Mouse (Mus musculus) liver, embryonic 14.5 days (tissue): Measurements from ENCODE around the gene Myh14. TPM values are rescaled to one million over a fixed set of nuclear protein-coding genes. Genes with fewer than 3 reads are reported as not detected.

Experiments used
- ATAC-seq: fragments of 200-750 bp; cut with Nextera tagmentation; 2 replicates; pipeline ENCODE4 v1.8.0; 2017; ENCODE audit warnings: moderate number of reproducible peaks, mild to moderate bottlenecking, moderate library complexity; ENCODE audit not compliant: insufficient read depth
- DNase-seq, 3 experiments: peaks; one replicate each; pipeline ENCODE4 v3.0.0-alpha.2; 2012 to 2013; ENCODE audit warnings: low read depth in 3 of 3, low spot score in 3 of 3
- H3K27ac ChIP-seq: fragments of 300-500 bp; sonication (generic); 2 replicates; pipeline ENCODE4 v1.5.1; 2014; ENCODE audit warnings: moderate library complexity, mild to moderate bottlenecking, control low read depth, inconsistent platforms
- H3K27me3 ChIP-seq: fragments of 300-500 bp; sonication (generic); 2 replicates; pipeline ENCODE4 v1.6.1; 2014; ENCODE audit warnings: mild to moderate bottlenecking, low read length, moderate library complexity; ENCODE audit not compliant: control insufficient read depth, insufficient read depth
- H3K36me3 ChIP-seq: fragments of 300-500 bp; sonication (generic); replicated peaks from 2 replicates; pipeline ENCODE4 v1.6.1; 2014; ENCODE audit warnings: low read depth; ENCODE audit not compliant: control insufficient read depth, insufficient read depth
- H3K4me1 ChIP-seq, 2 experiments: fragments of 200-500 bp in 1 of 2; fragments of 300-500 bp in 1 of 2; sonication (generic) in 1 of 2; replicated peaks; 2 replicates each; pipeline ENCODE4 v1.6.1; 2012 to 2014; ENCODE audit warnings: antibody characterized with exemption in 1 of 2, inconsistent platforms in 1 of 2, low read length in 1 of 2; ENCODE audit not compliant: control insufficient read depth in 2 of 2, insufficient read depth in 2 of 2
- H3K4me2 ChIP-seq: fragments of 300-500 bp; sonication (generic); 2 replicates; pipeline ENCODE4 v1.6.1; 2014; ENCODE audit warnings: low read depth, mild to moderate bottlenecking, control low read depth, moderate library complexity
- H3K4me3 ChIP-seq, 2 experiments: fragments of 200-500 bp in 1 of 2; fragments of 300-500 bp in 1 of 2; sonication (generic) in 1 of 2; 2 replicates each; pipeline ENCODE4 v1.5.1; 2012 to 2014; ENCODE audit warnings: low read depth in 2 of 2, low read length in 2 of 2, mild to moderate bottlenecking in 2 of 2, control low read depth in 1 of 2, inconsistent platforms in 1 of 2, moderate library complexity in 1 of 2; ENCODE audit not compliant: insufficient read depth in 1 of 2
- H3K9ac ChIP-seq: fragments of 300-500 bp; sonication (generic); replicated peaks from 2 replicates; pipeline ENCODE4 v1.6.1; 2014; ENCODE audit warnings: mild to moderate bottlenecking, control low read depth, moderate library complexity
- H3K9me3 ChIP-seq: fragments of 300-500 bp; sonication (generic); 2 replicates; pipeline ENCODE4 v1.6.1; 2016; ENCODE audit warnings: low read length, mixed read lengths; ENCODE audit not compliant: control insufficient read depth
- CTCF ChIP-seq: IDR thresholded peaks from 2 replicates; pipeline ENCODE4 v1.5.1; 2016; ENCODE audit warnings: antibody characterized with exemption, low read depth, control low read depth
- EP300 ChIP-seq: IDR thresholded peaks from 2 replicates; pipeline ENCODE4 v1.6.1; 2016; ENCODE audit warnings: antibody characterized with exemption, low read depth
- WGBS: fragments of 180-500 bp; shearing (Covaris S2); extraction: QIAGEN DNeasy Blood & Tissue Kit; methylation state at CpG from one replicate; pipeline ENCODE4 v1.1.7; 2014; ENCODE audit not compliant: insufficient replicate concordance; 5-methylcytosine and 5-hydroxymethylcytosine counted together
- polyA plus RNA-seq, 2 experiments: library from polyadenylated mRNA; depleted of rRNA in 1 of 2; stranded (reverse) in 1 of 2; unstranded in 1 of 2; fragments of >200 nt; fragmentation: Nextera tagmentation in 1 of 2; extraction: Ambion mirVana in 1 of 2; gene quantifications; 2 replicates each; pipeline versions ENCODE4 v1.2.1 to v1.2.3; 2012 to 2014

The Myh14 gene
- polyA plus RNA-seq, 2 experiments: 0.09 to 0.15 TPM

- Histone ChIP-seq H3K4me3 (no peak overlapping the region), H3K36me3 (no peaks in the 10 kb centered on the region), H3K27me3 (no peaks in the 10 kb centered on the region), H3K4me2 (no peak overlapping the region), H3K27ac (no peak overlapping the region), H3K4me1 (no peaks in the 10 kb centered on the region), H3K9ac (no peak overlapping the region), H3K9me3 (no peaks in the 10 kb centered on the region)
- no peak for TF ChIP-seq EP300
- TF ChIP-seq CTCF: no peak
- ATAC-seq: no peak
- 66% methylated on average over 10 of the region's 10 CpGs for WGBS
- DNase-seq: no peak
These were observed 106.2 kb downstream of the Myh14 start for GRCm38 (mm10) chr7:44564486-44564885.

GRCm38 (mm10) chr7:44563284-44563683 is 107.4 kb downstream of the Myh14 start:
- no peak overlapping the region for H3K9ac ChIP-seq
- ATAC-seq: no peak

GRCm38 (mm10) chr7:44560435-44561400 is 109.9 kb downstream of the Myh14 start:
- no peaks in the 10 kb centered on the region for H3K27me3 ChIP-seq
- H3K36me3 ChIP-seq: no peaks in the 10 kb centered on the region
- TF ChIP-seq EP300: no peak
- peak; percentile 84 for TF ChIP-seq CTCF
- DNase-seq: peak; percentile 54 to 61 (median 56)
- H3K9ac ChIP-seq: no peak overlapping the region
- WGBS: 49% methylated on average over 18 of the region's 18 CpGs
- H3K4me2 ChIP-seq: no peak overlapping the region
- H3K4me3 ChIP-seq: no peak overlapping the region
- H3K9me3 ChIP-seq: no peaks in the 10 kb centered on the region
- no peak overlapping the region for H3K27ac ChIP-seq
- H3K4me1 ChIP-seq: no peaks in the 10 kb centered on the region
- no peak for ATAC-seq

More at GRCm38 (mm10) chr7:44563284-44563683, 107.4 kb downstream of the Myh14 start:
- Histone ChIP-seq H3K27me3 (no peaks in the 10 kb centered on the region), H3K36me3 (no peaks in the 10 kb centered on the region), H3K27ac (no peak overlapping the region), H3K9me3 (no peaks in the 10 kb centered on the region), H3K4me2 (no peak overlapping the region), H3K4me3 (no peak overlapping the region), H3K4me1 (no peaks in the 10 kb centered on the region)
- no peak for DNase-seq
- no peak for TF ChIP-seq CTCF
- no peak for TF ChIP-seq EP300
- WGBS: 25% methylated on average over 8 of the region's 8 CpGs

- H3K4me1 ChIP-seq: peaks cover 7 to 9% of the 10 kb centered on the region in 2 experiments
- no peak overlapping the region for H3K27ac ChIP-seq
- H3K9ac ChIP-seq: no peak overlapping the region
- no peaks in the 10 kb centered on the region for H3K36me3 ChIP-seq
- no peak for DNase-seq
- WGBS: 40% methylated on average over 2 of the region's 2 CpGs
- H3K4me2 ChIP-seq: no peak overlapping the region
- TF ChIP-seq EP300: no peak
- no peak for TF ChIP-seq CTCF
- ATAC-seq: no peak
- no peak overlapping the region for H3K4me3 ChIP-seq
- H3K27me3 ChIP-seq: no peaks in the 10 kb centered on the region
- H3K9me3 ChIP-seq: no peaks in the 10 kb centered on the region
These were observed 113.0 kb downstream of the Myh14 start for GRCm38 (mm10) chr7:44557629-44558028.

Other genes starting within 250 kb of the Myh14 start
- gene Lrrc4b, start 241.8 kb downstream of the Myh14 start, polyA plus RNA-seq (2012; rRNA removed): 0.02 and 0.30 TPM in 2 replicates
- gene Lrrc4b, start 241.8 kb downstream of the Myh14 start, polyA plus RNA-seq (2014; fragmentation: Nextera tagmentation; extraction: Ambion mirVana): not detected in 2 replicates
- 10.2 and 14.7 TPM in 2 replicates for gene Aspdh, start 205.5 kb downstream of the Myh14 start, polyA plus RNA-seq (2012; rRNA removed)
- 10.9 and 11.0 TPM in 2 replicates for gene Aspdh, start 205.5 kb downstream of the Myh14 start, polyA plus RNA-seq (2014; fragmentation: Nextera tagmentation; extraction: Ambion mirVana)
- 212 TPM in 2 replicates for gene Josd2, start 202.9 kb downstream of the Myh14 start, polyA plus RNA-seq (2012; rRNA removed)
- 155 and 164 TPM in 2 replicates for gene Josd2, start 202.9 kb downstream of the Myh14 start, polyA plus RNA-seq (2014; fragmentation: Nextera tagmentation; extraction: Ambion mirVana)
- 46.7 and 49.5 TPM in 2 replicates for gene Emc10, start 174.3 kb downstream of the Myh14 start, polyA plus RNA-seq (2012; rRNA removed)
- 41.7 and 49.3 TPM in 2 replicates for gene Emc10, start 174.3 kb downstream of the Myh14 start, polyA plus RNA-seq (2014; fragmentation: Nextera tagmentation; extraction: Ambion mirVana)
- gene Fam71e1, start 174.3 kb downstream of the Myh14 start, polyA plus RNA-seq (2012; rRNA removed): 0.64 and 1.5 TPM in 2 replicates
- gene Fam71e1, start 174.3 kb downstream of the Myh14 start, polyA plus RNA-seq (2014; fragmentation: Nextera tagmentation; extraction: Ambion mirVana): 0.48 and 1.6 TPM in 2 replicates
- not detected in 2 replicates for gene Mybpc2, start 146.2 kb downstream of the Myh14 start, polyA plus RNA-seq (2012; rRNA removed)
- not detected in 2 replicates for gene Mybpc2, start 146.2 kb downstream of the Myh14 start, polyA plus RNA-seq (2014; fragmentation: Nextera tagmentation; extraction: Ambion mirVana)
- gene Spib, start 138.8 kb downstream of the Myh14 start, polyA plus RNA-seq (2012; rRNA removed): 0.15 and 0.16 TPM in 2 replicates
- gene Spib, start 138.8 kb downstream of the Myh14 start, polyA plus RNA-seq (2014; fragmentation: Nextera tagmentation; extraction: Ambion mirVana): 0.11 TPM in 2 replicates
- gene Pold1, start 122.0 kb downstream of the Myh14 start, polyA plus RNA-seq (2012; rRNA removed): 42.1 and 46.7 TPM in 2 replicates
- 37.5 and 40.2 TPM in 2 replicates for gene Pold1, start 122.0 kb downstream of the Myh14 start, polyA plus RNA-seq (2014; fragmentation: Nextera tagmentation; extraction: Ambion mirVana)
- gene Nr1h2, start 116.9 kb downstream of the Myh14 start, polyA plus RNA-seq (2012; rRNA removed): 30.8 and 35.7 TPM in 2 replicates
- gene Nr1h2, start 116.9 kb downstream of the Myh14 start, polyA plus RNA-seq (2014; fragmentation: Nextera tagmentation; extraction: Ambion mirVana): 38.1 and 41.4 TPM in 2 replicates
- 4.3 and 5.8 TPM in 2 replicates for gene Napsa, start 98.5 kb downstream of the Myh14 start, polyA plus RNA-seq (2012; rRNA removed)
- 6.7 and 8.6 TPM in 2 replicates for gene Napsa, start 98.5 kb downstream of the Myh14 start, polyA plus RNA-seq (2014; fragmentation: Nextera tagmentation; extraction: Ambion mirVana)
- gene Kcnc3, start 80.2 kb downstream of the Myh14 start, polyA plus RNA-seq (2012; rRNA removed): 0.16 and 0.24 TPM in 2 replicates
- not detected in 2 replicates for gene Kcnc3, start 80.2 kb downstream of the Myh14 start, polyA plus RNA-seq (2014; fragmentation: Nextera tagmentation; extraction: Ambion mirVana)
- not detected in 2 replicates for gene Izumo2, start 37.9 kb upstream of the Myh14 start, polyA plus RNA-seq (2012; rRNA removed)
- gene Izumo2, start 37.9 kb upstream of the Myh14 start, polyA plus RNA-seq (2014; fragmentation: Nextera tagmentation; extraction: Ambion mirVana): not detected in 2 replicates
- gene Vrk3, start 77.6 kb upstream of the Myh14 start, polyA plus RNA-seq (2012; rRNA removed): 22.2 and 23.7 TPM in 2 replicates
- 20.4 and 22.2 TPM in 2 replicates for gene Vrk3, start 77.6 kb upstream of the Myh14 start, polyA plus RNA-seq (2014; fragmentation: Nextera tagmentation; extraction: Ambion mirVana)
- gene Zfp473, start 80.2 kb upstream of the Myh14 start, polyA plus RNA-seq (2012; rRNA removed): 0.79 and 0.96 TPM in 2 replicates
- gene Zfp473, start 80.2 kb upstream of the Myh14 start, polyA plus RNA-seq (2014; fragmentation: Nextera tagmentation; extraction: Ambion mirVana): 0.81 and 1.1 TPM in 2 replicates
- 44.8 and 50.2 TPM in 2 replicates for gene Nup62, start 145.2 kb upstream of the Myh14 start, polyA plus RNA-seq (2012; rRNA removed)
- 31.5 and 32.8 TPM in 2 replicates for gene Nup62, start 145.2 kb upstream of the Myh14 start, polyA plus RNA-seq (2014; fragmentation: Nextera tagmentation; extraction: Ambion mirVana)
- gene Il4i1, start 145.5 kb upstream of the Myh14 start, polyA plus RNA-seq (2012; rRNA removed): 0.36 and 0.40 TPM in 2 replicates
- gene Il4i1, start 145.5 kb upstream of the Myh14 start, polyA plus RNA-seq (2014; fragmentation: Nextera tagmentation; extraction: Ambion mirVana): 0.22 and 0.52 TPM in 2 replicates
- 33.8 and 36.4 TPM in 2 replicates for gene Atf5, start 145.8 kb upstream of the Myh14 start, polyA plus RNA-seq (2012; rRNA removed)
- 2.5 TPM in 2 replicates for gene Atf5, start 145.8 kb upstream of the Myh14 start, polyA plus RNA-seq (2014; fragmentation: Nextera tagmentation; extraction: Ambion mirVana)
- 25.8 and 36.4 TPM in 2 replicates for gene Akt1s1, start 178.1 kb upstream of the Myh14 start, polyA plus RNA-seq (2012; rRNA removed)
- 10.0 and 10.6 TPM in 2 replicates for gene Akt1s1, start 178.1 kb upstream of the Myh14 start, polyA plus RNA-seq (2014; fragmentation: Nextera tagmentation; extraction: Ambion mirVana)
- gene Tbc1d17, start 178.2 kb upstream of the Myh14 start, polyA plus RNA-seq (2012; rRNA removed): 12.9 and 16.2 TPM in 2 replicates
- 18.3 and 20.2 TPM in 2 replicates for gene Tbc1d17, start 178.2 kb upstream of the Myh14 start, polyA plus RNA-seq (2014; fragmentation: Nextera tagmentation; extraction: Ambion mirVana)
- 12.7 and 14.3 TPM in 2 replicates for gene Pnkp, start 186.3 kb upstream of the Myh14 start, polyA plus RNA-seq (2012; rRNA removed)
- 15.6 and 17.0 TPM in 2 replicates for gene Pnkp, start 186.3 kb upstream of the Myh14 start, polyA plus RNA-seq (2014; fragmentation: Nextera tagmentation; extraction: Ambion mirVana)
- 47.3 and 54.1 TPM in 2 replicates for gene Ptov1, start 198.9 kb upstream of the Myh14 start, polyA plus RNA-seq (2012; rRNA removed)
- 35.0 and 42.1 TPM in 2 replicates for gene Ptov1, start 198.9 kb upstream of the Myh14 start, polyA plus RNA-seq (2014; fragmentation: Nextera tagmentation; extraction: Ambion mirVana)
- 29.3 and 35.1 TPM in 2 replicates for gene Med25, start 221.9 kb upstream of the Myh14 start, polyA plus RNA-seq (2012; rRNA removed)
- gene Med25, start 221.9 kb upstream of the Myh14 start, polyA plus RNA-seq (2014; fragmentation: Nextera tagmentation; extraction: Ambion mirVana): 24.2 and 27.1 TPM in 2 replicates
- 5.9 and 6.5 TPM in 2 replicates for gene Fuz, start 225.2 kb upstream of the Myh14 start, polyA plus RNA-seq (2012; rRNA removed)
- 5.0 and 5.5 TPM in 2 replicates for gene Fuz, start 225.2 kb upstream of the Myh14 start, polyA plus RNA-seq (2014; fragmentation: Nextera tagmentation; extraction: Ambion mirVana)